Mouse (Mus musculus): ENCODE measurements at regions not wholly inside any gene's neighbourhood (a gene's known extent, or its start where the extent isn't known, plus 50 kb on each side); places are given as distances from the start of the nearest gene placed in this dataset.
"Not testable (repeated sequence)": the region's sequence is repeated elsewhere in the genome, so short reads cannot be mapped to it uniquely, and the experiment has no call there.

DNA sequence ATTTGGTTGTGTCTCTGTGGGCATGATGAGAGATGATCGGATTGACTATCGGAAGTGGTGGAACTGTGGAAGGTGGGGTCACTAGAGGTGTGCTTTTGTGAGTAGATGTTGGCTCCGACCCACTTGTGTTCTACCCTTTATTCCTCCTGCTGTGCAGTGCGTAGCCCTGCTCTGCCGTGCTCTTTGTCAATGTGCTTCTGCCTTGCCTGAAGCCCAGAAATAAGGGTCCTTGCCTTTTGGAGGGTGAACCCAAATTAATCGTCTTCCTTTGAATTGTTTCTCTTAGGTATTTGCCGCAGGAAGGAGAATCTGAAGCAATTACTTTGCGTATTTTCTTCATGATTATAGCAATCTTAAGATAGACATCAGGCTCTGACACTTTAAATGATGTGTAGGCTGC lies 421.6 kb upstream of the Zfp507 start:
- DNase-seq (ENCODE audit: low read depth, low spot score) = no peak

- no peak for DNase-seq (ENCODE audit: low read depth, low spot score)
Observed at GRCm38 (mm10) chr7:36218386-36218785, 415.6 kb upstream of the Zfp507 start.

DNA sequence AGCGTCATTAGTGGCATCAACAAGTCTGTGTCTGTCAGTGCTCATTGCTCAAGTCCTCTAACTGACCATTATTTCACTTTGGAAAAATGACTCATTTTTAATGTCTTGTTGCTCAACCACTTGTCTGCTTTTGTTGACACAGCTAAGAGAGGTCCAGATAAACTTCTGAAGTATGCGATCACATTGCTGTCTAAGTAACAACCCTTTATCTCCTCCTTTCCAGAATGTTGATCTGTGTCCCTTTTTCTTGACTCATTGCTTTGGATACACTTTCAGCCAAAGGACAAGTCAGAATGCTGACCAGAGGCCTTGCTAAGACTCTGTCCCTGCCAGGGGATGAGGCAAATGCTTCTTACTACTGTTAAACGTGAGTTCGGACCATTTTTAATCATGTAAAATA lies 407.2 kb upstream of the Zfp507 start:
- DNase-seq (ENCODE audit: low read depth, low spot score) = no peak

- DNase-seq (ENCODE audit: low read depth, low spot score) = no peak
Observed at GRCm38 (mm10) chr7:36207525-36208260, 404.9 kb upstream of the Zfp507 start.

GRCm38 (mm10) chr7:36198091-36198700 lies 395.4 kb upstream of the Zfp507 start:
- DNase-seq (ENCODE audit: low read depth, low spot score) = no peak

GRCm38 (mm10) chr7:36196154-36196720 lies 393.4 kb upstream of the Zfp507 start:
- DNase-seq (ENCODE audit: low read depth, low spot score) = no peak

DNA sequence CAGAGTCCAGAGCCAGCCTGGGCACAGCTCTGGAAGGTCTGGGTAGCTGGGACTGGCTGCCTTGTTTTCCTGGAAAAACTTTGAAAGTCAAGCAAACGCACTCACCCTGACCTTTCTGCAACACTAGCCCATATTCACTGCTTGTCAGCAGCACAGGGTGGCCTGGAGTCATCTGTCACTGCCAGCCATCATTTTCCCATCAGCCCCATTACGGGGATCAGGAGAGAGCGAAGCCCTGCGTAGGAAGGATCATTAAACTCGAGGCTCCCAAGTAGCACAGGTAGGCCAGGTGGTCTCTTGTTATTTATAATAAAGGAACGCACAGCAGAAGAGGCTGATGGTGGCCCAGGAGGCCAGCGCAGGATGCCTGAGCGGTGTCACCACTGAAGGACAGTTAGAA lies 389.8 kb upstream of the Zfp507 start:
- no peak for DNase-seq (ENCODE audit: low read depth, low spot score)

DNA sequence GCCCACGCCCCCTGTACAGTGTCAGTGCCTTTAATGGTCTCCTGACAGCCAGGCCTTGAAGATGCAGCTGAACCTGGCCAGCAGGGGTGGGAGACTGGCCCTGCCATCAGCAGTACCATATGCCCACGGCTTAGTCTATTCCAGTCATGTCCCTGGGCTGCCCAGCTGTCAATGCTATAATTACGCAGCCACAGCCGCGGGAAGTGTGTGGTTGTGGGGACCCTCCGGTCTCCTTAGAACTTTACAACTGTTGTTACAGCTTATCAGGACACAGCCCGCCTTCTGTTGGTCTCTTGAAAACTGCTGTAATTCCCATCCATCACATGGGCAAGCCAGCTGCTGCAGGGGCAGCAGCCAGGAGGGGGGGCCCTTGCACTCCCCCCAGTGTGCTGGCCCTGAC lies 375.1 kb upstream of the Zfp507 start:
- DNase-seq (ENCODE audit: low read depth, low spot score) = no peak

DNA sequence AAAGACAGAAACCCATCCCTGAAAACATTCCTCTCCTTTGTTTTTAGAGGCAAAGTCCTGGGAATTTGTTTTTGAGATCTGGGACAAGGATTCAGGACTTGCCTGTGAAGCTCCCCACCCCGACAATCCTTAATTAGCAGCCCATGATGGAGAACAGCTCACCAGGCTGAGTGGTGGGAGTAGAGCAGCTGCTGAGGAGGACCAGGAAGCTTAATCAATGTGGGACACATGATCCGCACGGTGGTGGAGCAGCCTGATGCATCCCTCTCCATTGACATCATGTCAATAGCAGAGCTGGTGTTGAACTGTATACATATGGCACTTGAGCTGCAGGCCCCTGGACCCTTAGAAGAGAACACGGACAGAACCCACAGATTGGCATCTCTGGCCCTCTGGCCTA lies 372.5 kb upstream of the Zfp507 start:
- no peak for DNase-seq (ENCODE audit: low read depth, low spot score)

- DNase-seq (ENCODE audit: low read depth, low spot score) = not testable (repeated sequence)
Observed at GRCm38 (mm10) chr7:36172511-36172910, 369.7 kb upstream of the Zfp507 start.

GRCm38 (mm10) chr7:36157270-36157945 lies 354.6 kb upstream of the Zfp507 start:
- no peak for DNase-seq (ENCODE audit: low read depth, low spot score)

GRCm38 (mm10) chr7:36156595-36156994 lies 353.8 kb upstream of the Zfp507 start:
- DNase-seq (ENCODE audit: low read depth, low spot score) = no peak

GRCm38 (mm10) chr7:36155576-36155975 lies 352.8 kb upstream of the Zfp507 start:
- DNase-seq (ENCODE audit: low read depth, low spot score) = no peak

- DNase-seq (ENCODE audit: low read depth, low spot score) = no peak
Observed at GRCm38 (mm10) chr7:36155159-36155558, 352.4 kb upstream of the Zfp507 start.

DNA sequence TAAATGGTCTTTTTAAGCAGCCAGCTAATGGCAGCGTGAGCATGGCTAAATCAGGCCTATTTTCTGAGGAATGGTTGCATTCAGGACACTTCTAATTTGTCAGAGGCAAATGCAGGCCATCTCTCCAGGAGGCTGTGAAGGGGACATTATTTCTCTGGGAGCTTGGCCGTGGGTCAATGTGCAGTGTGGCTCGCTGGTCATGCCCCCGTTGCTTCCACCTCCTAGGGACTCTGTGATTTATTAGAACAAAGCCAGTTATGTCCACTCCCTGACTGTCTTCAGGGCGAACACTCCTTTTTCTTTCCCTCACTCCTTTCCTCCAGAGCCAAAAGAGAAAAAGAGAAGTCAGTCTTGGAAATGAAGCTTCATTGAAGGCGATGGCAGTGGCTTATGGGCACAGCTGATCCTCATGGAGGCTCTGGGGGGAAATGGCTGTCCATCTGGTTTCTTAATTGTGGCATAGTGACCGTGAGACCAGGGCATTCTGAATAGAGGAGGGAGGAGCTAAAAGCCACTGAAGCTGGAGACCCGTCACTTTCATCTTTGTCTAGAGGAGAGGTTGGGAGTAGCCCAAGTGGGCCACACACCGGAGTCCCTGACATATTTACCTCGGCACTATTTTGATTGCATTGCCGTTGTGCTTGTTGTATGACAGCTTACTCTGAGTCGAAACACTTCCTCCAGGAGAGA lies 348.2 kb upstream of the Zfp507 start:
- no peak for DNase-seq (ENCODE audit: low read depth, low spot score)

- DNase-seq (ENCODE audit: low read depth, low spot score) = no peak
Observed at GRCm38 (mm10) chr7:36136571-36136970, 333.8 kb upstream of the Zfp507 start.

GRCm38 (mm10) chr7:36134557-36134956 lies 331.8 kb upstream of the Zfp507 start:
- DNase-seq (ENCODE audit: low read depth, low spot score) = no peak

- no peak for DNase-seq (ENCODE audit: low read depth, low spot score)
Observed at GRCm38 (mm10) chr7:36133658-36134143, 330.9 kb upstream of the Zfp507 start.

GRCm38 (mm10) chr7:36133026-36133425 lies 330.2 kb upstream of the Zfp507 start:
- DNase-seq (ENCODE audit: low read depth, low spot score) = no peak

GRCm38 (mm10) chr7:36132569-36132968 lies 329.8 kb upstream of the Zfp507 start:
- DNase-seq (ENCODE audit: low read depth, low spot score) = no peak

DNA sequence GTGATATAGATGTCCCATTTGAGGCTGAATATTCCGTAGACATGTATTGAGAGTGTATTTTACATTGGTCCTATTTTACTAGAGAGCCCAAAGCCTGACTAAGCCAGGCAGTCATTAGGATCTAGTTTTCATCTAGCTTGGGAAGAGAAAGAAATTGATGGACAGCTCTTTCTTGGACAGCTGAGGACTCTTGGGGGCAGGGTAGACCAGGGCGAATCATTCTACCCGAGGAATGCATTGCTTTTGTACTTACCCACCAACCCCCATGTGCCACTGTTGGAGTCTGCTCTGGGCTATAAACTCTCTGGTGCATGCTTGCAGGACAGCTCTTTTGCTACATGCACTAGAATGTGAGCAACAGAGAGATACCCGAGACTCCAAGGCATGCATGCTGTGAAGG lies 294.3 kb upstream of the Zfp507 start:
- DNase-seq (ENCODE audit: low read depth, low spot score) = no peak
